Mouse (Mus musculus): Measurements from ENCODE around the gene Cxcl12.

- no peak for TF ChIP-seq POLR2A (IDR thresholded peaks at IDR 0.05; ENCODE audit: insufficient read depth, low read depth, low read length)
- TF ChIP-seq EP300 (IDR thresholded peaks at IDR 0.05; ENCODE audit: insufficient read depth, low read depth, low read length), result no peak
- TF ChIP-seq CTCF (IDR thresholded peaks at IDR 0.05), result no peak
These were observed 38.5 kb downstream of the Cxcl12 start for GRCm38 (mm10) chr6:117206834-117207233.
